Mouse (Mus musculus) C2C12 (cell line): ENCODE data around the gene Cdkl3.

Experiments used
- CEBPB ChIP-seq: IDR thresholded peaks from one replicate; pipeline ENCODE4 v1.6.1; 2011; ENCODE audit warnings: low read depth, mild to moderate bottlenecking, control low read depth, moderate library complexity
- CTCF ChIP-seq: IDR thresholded peaks from one replicate; pipeline ENCODE4 v1.5.1; 2011; ENCODE audit not compliant: control insufficient read depth, insufficient read depth, insufficient read length
- FOSL1 ChIP-seq: IDR thresholded peaks from one replicate; pipeline ENCODE4 v1.8.0; 2011; ENCODE audit warnings: mild to moderate bottlenecking, low read length; ENCODE audit not compliant: poor library complexity, insufficient read depth, severe bottlenecking
- MAX ChIP-seq: IDR thresholded peaks from one replicate; pipeline ENCODE4 v1.6.1; 2011; ENCODE audit warnings: mild to moderate bottlenecking, control low read depth
- MYOD1 ChIP-seq: IDR thresholded peaks from one replicate; pipeline ENCODE4 v1.6.1; 2011; ENCODE audit warnings: low read depth; ENCODE audit not compliant: control insufficient read depth, insufficient read length
- USF1 ChIP-seq: IDR thresholded peaks from one replicate; pipeline ENCODE4 v1.6.1; 2011; ENCODE audit warnings: low read depth, mild to moderate bottlenecking, control low read depth, moderate library complexity

DNA sequence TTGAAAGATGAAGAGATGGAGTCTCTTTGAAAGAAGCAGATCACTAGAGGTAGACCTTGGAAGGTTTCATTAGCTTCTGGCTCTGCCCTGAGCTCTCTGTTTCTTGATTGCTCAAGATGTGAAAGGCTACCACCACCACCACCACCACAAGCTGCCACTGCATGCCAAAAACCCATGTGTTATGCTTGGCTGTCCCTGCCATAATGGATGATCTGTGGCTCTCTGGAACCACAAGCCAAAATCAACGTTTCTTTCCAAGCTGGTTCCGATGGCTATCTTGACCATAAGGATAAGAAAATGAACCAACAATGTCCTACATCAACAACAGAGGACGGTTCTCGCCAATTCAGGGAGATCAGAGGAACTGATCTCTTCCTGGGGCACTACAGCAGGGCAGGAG lies 44.0 kb upstream of the Cdkl3 start:
- no peak for TF ChIP-seq MYOD1
- TF ChIP-seq CTCF: no peak
- no peak for TF ChIP-seq MAX
- no peak for TF ChIP-seq CEBPB
- no peak for TF ChIP-seq USF1
- TF ChIP-seq FOSL1: no peak
